Mouse (Mus musculus) neural tube, embryonic 11.5 days (tissue): ENCODE measurements around the gene Acsl1. TPM values are rescaled to one million over a fixed set of nuclear protein-coding genes. Genes with fewer than 3 reads are reported as not detected.

Experiments used
- ATAC-seq: fragments of 200-750 bp; cut with Nextera tagmentation; 2 replicates; pipeline ENCODE4 v1.8.0; 2017; ENCODE audit warnings: moderate number of reproducible peaks, mild to moderate bottlenecking, moderate TSS enrichment, moderate library complexity; ENCODE audit not compliant: insufficient read depth, low FRiP score, low TSS enrichment
- DNase-seq: peaks from one replicate; pipeline ENCODE4 v3.0.0-alpha.2; 2015; ENCODE audit warnings: low spot score
- H3K27ac ChIP-seq: fragments of 300-500 bp; sonication (generic); 2 replicates; pipeline ENCODE4 v1.5.1; 2014; ENCODE audit warnings: low read depth, mild to moderate bottlenecking, low read length
- H3K27me3 ChIP-seq: fragments of 300-500 bp; sonication (generic); 2 replicates; pipeline ENCODE4 v1.6.1; 2014; ENCODE audit warnings: mild to moderate bottlenecking, low read length, mixed read lengths; ENCODE audit not compliant: control insufficient read depth, insufficient read depth
- H3K36me3 ChIP-seq: fragments of 300-500 bp; sonication (generic); 2 replicates; pipeline ENCODE4 v1.6.1; 2014; ENCODE audit warnings: mild to moderate bottlenecking, low read length, moderate library complexity, mixed read lengths; ENCODE audit not compliant: control insufficient read depth, insufficient read depth
- H3K4me1 ChIP-seq: fragments of 300-500 bp; sonication (generic); 2 replicates; pipeline ENCODE4 v1.6.1; 2014; ENCODE audit warnings: low read length, mixed read lengths; ENCODE audit not compliant: control insufficient read depth, insufficient read depth
- H3K4me2 ChIP-seq: fragments of 300-500 bp; sonication (generic); 2 replicates; pipeline ENCODE4 v1.6.1; 2014; ENCODE audit warnings: low read depth, mild to moderate bottlenecking, moderate library complexity
- H3K4me3 ChIP-seq: fragments of 300-500 bp; sonication (generic); 2 replicates; pipeline ENCODE4 v1.5.1; 2014; ENCODE audit warnings: low read depth, low read length
- H3K9ac ChIP-seq: fragments of 300-500 bp; sonication (generic); 2 replicates; pipeline ENCODE4 v1.6.1; 2014; ENCODE audit warnings: mild to moderate bottlenecking, low read length
- H3K9me3 ChIP-seq: fragments of 300-500 bp; sonication (generic); 2 replicates; pipeline ENCODE4 v1.6.1; 2016; ENCODE audit warnings: low read length; ENCODE audit not compliant: control insufficient read depth
- WGBS: fragments of 180-500 bp; shearing (Covaris S2); extraction: QIAGEN DNeasy Blood & Tissue Kit; methylation state at CpG from one replicate; pipeline ENCODE4 v1.1.7; 2014; 5-methylcytosine and 5-hydroxymethylcytosine counted together
- polyA plus RNA-seq: library from polyadenylated mRNA; unstranded; fragments of >200 nt; fragmentation: Nextera tagmentation; extraction: Ambion mirVana; gene quantifications from 2 replicates; pipeline ENCODE4 v1.2.1, GENCODE M21; 2014

The Acsl1 gene
- polyA plus RNA-seq, 1 experiment from 2014 or later = 13.5 TPM

DNA sequence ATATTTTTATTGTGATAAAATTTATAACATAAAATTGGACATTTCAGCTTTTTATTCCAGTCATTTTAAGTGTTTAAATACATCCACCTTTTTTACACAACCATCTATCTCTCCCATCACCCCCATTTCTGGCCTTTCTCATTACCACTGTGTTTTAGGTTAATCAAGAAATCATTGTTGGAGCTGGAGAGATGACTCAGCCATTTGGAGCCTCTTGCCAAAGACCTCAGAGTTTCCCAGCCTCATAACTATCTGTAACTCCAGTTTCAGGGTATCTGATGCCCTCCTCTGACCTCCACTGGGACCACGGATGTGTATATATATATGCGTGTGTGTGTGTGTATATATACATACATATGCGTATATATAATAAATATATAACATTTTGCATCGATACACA, 80.2 kb downstream of the Acsl1 start:
- peak overlapping the region; percentile 67; the same call in 1 of the 2 replicates for H3K4me3 ChIP-seq
- peaks cover 8% of the 10 kb centered on the region for H3K4me1 ChIP-seq
- H3K27me3 ChIP-seq = no peaks in the 10 kb centered on the region
- ATAC-seq = 0 out of 2 replicates have a peak, but pooled peaks have one; percentile 28
- H3K36me3 ChIP-seq = no peaks in the 10 kb centered on the region
- no peak overlapping the region for H3K9ac ChIP-seq
- no peak for DNase-seq
- H3K9me3 ChIP-seq = no peaks in the 10 kb centered on the region
- H3K27ac ChIP-seq = no peak overlapping the region
- 52% methylated on average over 4 of the region's 4 CpGs for WGBS
- peak overlapping the region; percentile 49 for H3K4me2 ChIP-seq

- Histone ChIP-seq H3K27me3 (no peaks in the 10 kb centered on the region), H3K4me1 (peaks cover 8% of the 10 kb centered on the region), H3K36me3 (no peaks in the 10 kb centered on the region), H3K9me3 (no peaks in the 10 kb centered on the region), H3K4me2 (peak within 1 kb of the TSS; percentile 56), H3K9ac (peak within 1 kb of the TSS; percentile 65), H3K4me3 (peak within 1 kb of the TSS; percentile 67), H3K27ac (no peak within 1 kb of the TSS)
- ATAC-seq (peak; percentile 97), DNase-seq (peak; percentile 100)
- WGBS = under 1% methylated on average over 50 of the region's 50 CpGs
Measured at GRCm38 (mm10) chr8:46551615-46552440, 81.0 kb downstream of the Acsl1 start, which contains the start of gene Cenpu. Cenpu (plus strand) TSS chr8:46552028.

GRCm38 (mm10) chr8:46552441-46552765, 81.6 kb downstream of the Acsl1 start:
- peaks cover 8% of the 10 kb centered on the region for H3K4me1 ChIP-seq
- peak overlapping the region; percentile 56 for H3K4me2 ChIP-seq
- H3K4me3 ChIP-seq = peak overlapping the region; percentile 67
- DNase-seq (no peak), ATAC-seq (no peak)
- H3K27me3 ChIP-seq = no peaks in the 10 kb centered on the region
- peak overlapping the region; percentile 65 for H3K9ac ChIP-seq
- H3K27ac ChIP-seq = no peak overlapping the region
- H3K9me3 ChIP-seq = no peaks in the 10 kb centered on the region
- H3K36me3 ChIP-seq = no peaks in the 10 kb centered on the region
- WGBS = 4% methylated on average over 10 of the region's 10 CpGs

- no peaks in the 10 kb centered on the region for H3K9me3 ChIP-seq
- WGBS = 81% methylated on average over 6 of the region's 6 CpGs
- no peak overlapping the region for H3K9ac ChIP-seq
- no peaks in the 10 kb centered on the region for H3K4me1 ChIP-seq
- H3K27me3 ChIP-seq = no peaks in the 10 kb centered on the region
- DNase-seq (peak; percentile 37), ATAC-seq (no peak)
- H3K4me2 ChIP-seq = no peak overlapping the region
- no peak overlapping the region for H3K4me3 ChIP-seq
- peaks cover 2% of the 10 kb centered on the region; the same call in 1 of the 2 replicates for H3K36me3 ChIP-seq
- H3K27ac ChIP-seq = no peak overlapping the region
Measured at GRCm38 (mm10) chr8:46559428-46559827, 88.6 kb downstream of the Acsl1 start.

DNA sequence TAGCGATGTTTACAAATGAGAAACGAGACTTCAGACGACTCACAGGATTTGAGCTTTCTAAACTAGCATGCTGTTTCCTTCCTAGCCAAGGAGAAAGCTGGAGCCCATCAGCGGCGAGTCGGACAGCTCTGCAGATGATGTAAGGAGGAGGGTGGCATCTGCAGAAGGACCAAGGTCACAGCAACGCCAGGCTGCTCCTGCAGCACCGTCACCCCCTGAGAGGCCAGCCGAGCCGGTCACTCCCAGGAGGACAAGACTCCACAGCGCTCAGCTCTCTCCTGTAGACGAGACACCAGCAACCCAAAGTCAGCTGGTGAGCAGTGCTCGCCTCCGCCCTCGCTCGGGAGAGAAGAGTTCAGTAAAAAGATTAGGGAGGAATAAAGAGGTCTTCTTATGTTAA, 91.5 kb downstream of the Acsl1 start:
- DNase-seq (no peak), ATAC-seq (no peak)
- H3K4me1 ChIP-seq = no peaks in the 10 kb centered on the region
- H3K9ac ChIP-seq = no peak overlapping the region
- WGBS = 93% methylated on average over 16 of the region's 16 CpGs
- no peaks in the 10 kb centered on the region for H3K27me3 ChIP-seq
- no peak overlapping the region for H3K4me3 ChIP-seq
- H3K4me2 ChIP-seq = no peak overlapping the region
- H3K27ac ChIP-seq = no peak overlapping the region
- H3K9me3 ChIP-seq = no peaks in the 10 kb centered on the region
- H3K36me3 ChIP-seq = peaks cover 2% of the 10 kb centered on the region; the same call in 1 of the 2 replicates

DNA sequence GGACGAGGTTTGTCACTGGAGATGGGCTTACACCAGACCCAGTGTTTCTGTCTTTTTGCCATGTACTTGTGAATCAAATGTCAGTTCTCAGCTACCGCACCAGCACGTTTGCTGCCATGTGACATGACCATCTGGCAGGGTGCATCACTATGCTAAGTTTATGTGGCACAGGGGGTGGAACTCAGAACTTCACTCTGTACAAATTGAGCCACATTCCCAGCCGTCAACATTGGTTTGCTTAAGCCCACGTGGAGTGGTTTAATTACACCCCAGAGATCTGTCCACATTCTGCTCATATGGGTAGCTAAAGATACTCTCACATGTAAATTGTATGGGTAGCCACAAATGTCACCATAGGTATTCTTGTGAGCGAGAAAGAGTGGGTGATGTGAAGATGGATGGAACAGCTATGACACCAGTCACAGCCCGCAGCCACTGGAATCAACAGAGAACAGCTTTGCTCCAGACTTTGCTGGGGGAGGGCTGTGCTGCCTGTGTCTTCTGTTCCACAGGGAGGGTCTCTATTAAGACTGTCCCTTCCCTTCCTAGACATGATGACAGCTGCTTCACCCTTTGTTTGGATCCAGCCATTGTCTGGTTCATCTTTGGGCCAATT, 96.2 kb downstream of the Acsl1 start:
- Histone ChIP-seq H3K4me3 (no peak overlapping the region), H3K27me3 (no peaks in the 10 kb centered on the region), H3K9ac (no peak overlapping the region), H3K4me2 (no peak overlapping the region), H3K27ac (no peak overlapping the region), H3K36me3 (no peaks in the 10 kb centered on the region; the same call in 1 of the 2 replicates), H3K9me3 (no peaks in the 10 kb centered on the region), H3K4me1 (no peaks in the 10 kb centered on the region)
- DNase-seq = no peak
- no peak for ATAC-seq
- WGBS = 71% methylated on average over 7 of the region's 7 CpGs

DNA sequence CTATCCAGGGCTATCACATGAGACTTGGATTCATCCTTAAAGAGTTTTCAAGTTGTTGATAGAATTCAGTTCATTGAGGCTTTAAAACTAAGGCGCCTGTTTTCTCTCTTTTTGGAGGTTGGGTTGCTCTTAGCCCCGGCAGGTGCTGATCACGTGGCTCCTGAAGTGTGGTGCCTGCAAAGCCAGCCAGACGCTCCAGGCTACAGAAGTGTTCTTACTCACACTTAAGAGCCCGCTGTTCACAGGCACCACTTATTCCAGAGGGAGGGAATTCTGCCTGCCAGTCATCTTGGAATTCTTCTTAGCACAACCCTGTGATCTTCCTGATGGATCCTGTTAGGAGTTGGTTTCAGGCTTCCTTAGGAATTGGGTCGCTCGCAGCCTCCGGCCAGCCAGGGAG, 97.1 kb downstream of the Acsl1 start:
- Histone ChIP-seq H3K36me3 (no peaks in the 10 kb centered on the region; the same call in 1 of the 2 replicates), H3K9me3 (no peaks in the 10 kb centered on the region), H3K4me3 (no peak overlapping the region), H3K27me3 (no peaks in the 10 kb centered on the region), H3K9ac (no peak overlapping the region), H3K4me2 (no peak overlapping the region), H3K4me1 (no peaks in the 10 kb centered on the region), H3K27ac (no peak overlapping the region)
- ATAC-seq = no peak
- no peak for DNase-seq
- WGBS = 88% methylated on average over 8 of the region's 8 CpGs

DNA sequence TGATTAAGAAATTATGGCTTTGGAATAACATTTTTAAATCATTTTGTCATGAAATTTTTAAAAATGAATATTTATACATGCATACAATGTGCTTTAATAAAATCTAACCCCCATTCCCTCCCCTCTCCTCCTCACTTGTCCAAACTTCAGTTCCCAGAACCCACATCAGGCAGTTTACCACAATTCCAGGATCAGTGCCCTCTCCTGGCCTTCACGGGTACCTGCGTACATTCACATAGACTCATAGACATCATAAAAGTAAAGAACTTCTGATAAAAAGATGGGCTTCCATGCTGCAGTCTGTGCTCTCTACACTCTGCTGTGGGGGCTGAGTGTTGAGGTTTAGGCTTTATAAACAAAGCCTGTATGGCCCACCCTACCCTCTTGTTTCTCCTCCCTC, 98.1 kb downstream of the Acsl1 start:
- WGBS = 81% methylated on average over 2 of the region's 2 CpGs
- Histone ChIP-seq H3K4me1 (no peaks in the 10 kb centered on the region), H3K36me3 (no peaks in the 10 kb centered on the region; the same call in 1 of the 2 replicates)

More for the DNA sequence above, 98.1 kb downstream of the Acsl1 start:
- Histone ChIP-seq H3K27me3 (no peaks in the 10 kb centered on the region), H3K9me3 (no peaks in the 10 kb centered on the region), H3K4me2 (no peak overlapping the region), H3K4me3 (no peak overlapping the region), H3K27ac (no peak overlapping the region), H3K9ac (no peak overlapping the region)
- ATAC-seq (no peak), DNase-seq (no peak)
